Mouse (Mus musculus): Measurements from ENCODE around the gene Slc39a11. TPM values are rescaled to one million over a fixed set of nuclear protein-coding genes. Genes with fewer than 3 reads are reported as not detected.

Gene Slc39a11
- polyA plus RNA-seq, 1 experiment from 2014 or later = 15.7 TPM

DNA sequence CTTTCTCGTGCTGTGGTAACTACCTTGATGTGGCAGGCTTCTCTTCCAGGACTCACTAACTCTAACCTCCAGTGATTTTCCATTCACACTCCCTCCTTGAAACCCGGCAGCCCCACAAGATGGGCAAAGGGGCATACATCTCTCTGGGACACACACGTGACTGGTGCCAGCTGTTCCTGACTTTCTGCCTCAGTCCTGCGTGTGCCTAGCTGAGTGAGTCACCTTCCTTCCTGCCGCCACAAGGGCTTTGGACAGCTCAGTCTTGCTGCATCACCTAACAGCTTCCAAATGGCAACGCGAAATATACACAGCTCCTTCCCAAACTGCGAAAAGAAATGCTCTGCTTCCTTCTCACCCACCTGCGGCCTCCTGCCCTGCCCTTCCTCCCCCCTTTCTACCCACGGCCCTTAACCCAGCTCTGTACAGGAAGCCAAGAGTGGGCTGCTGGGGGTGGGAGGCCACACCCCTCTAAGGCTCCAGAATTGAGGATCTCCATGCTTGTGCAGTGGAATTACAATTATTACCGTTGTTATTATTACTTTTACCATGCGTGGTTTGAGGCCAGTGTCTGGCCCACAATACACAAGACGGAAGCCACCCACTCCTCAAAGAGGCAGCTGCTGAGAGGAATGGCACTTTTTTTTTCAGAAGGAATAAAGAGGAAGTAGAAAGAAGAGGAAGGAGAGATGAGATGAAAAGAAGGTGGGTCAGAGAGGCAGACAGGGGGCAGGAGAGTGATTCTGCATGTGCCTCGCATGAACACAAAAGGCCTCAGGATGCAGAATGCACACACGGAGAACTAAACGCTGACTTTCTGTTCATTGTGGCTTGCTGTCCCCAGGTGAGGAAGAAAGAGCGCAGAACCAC is 179.7 kb downstream of the Slc39a11 start:
- H3K27ac ChIP-seq = no peak overlapping the region; the same call in 1 of the 2 replicates
- peaks cover 32% of the 10 kb centered on the region for H3K4me1 ChIP-seq
- H3K4me3 ChIP-seq = no peak overlapping the region
- H3K27me3 ChIP-seq (ENCODE audit: low read depth, poor library complexity, severe bottlenecking) = no peaks in the 10 kb centered on the region
- 72% methylated on average over 17 of the region's 17 CpGs for WGBS
- no peak for DNase-seq (ENCODE audit: low spot score)
- H3K36me3 ChIP-seq = no peaks in the 10 kb centered on the region
- no peaks in the 10 kb centered on the region for H3K9me3 ChIP-seq (replicated peaks)

DNA sequence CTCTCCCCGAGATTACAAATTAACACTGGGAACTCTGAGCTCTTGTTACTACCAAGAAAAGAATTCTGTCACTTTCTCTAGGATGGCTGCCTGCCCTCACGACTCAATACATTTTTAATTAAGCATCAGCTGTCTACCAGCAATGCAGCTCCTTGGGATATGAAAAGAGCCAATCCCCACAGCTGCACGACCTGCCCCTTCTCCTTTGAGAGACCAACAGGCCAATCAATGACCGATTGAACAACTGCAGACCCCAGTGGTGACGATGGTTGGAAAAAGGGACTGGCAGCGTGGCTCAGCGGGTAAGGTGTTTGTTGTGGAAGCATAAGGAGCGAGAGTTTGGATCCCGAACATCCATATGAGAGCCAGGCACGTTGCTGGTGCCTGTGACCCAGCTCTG is 181.9 kb downstream of the Slc39a11 start:
- no peak for DNase-seq (ENCODE audit: low spot score)
- 78% methylated on average over 10 of the region's 10 CpGs for WGBS
- H3K4me1 ChIP-seq = peaks cover 28% of the 10 kb centered on the region
- H3K27ac ChIP-seq = no peak overlapping the region
- no peaks in the 10 kb centered on the region for H3K27me3 ChIP-seq (ENCODE audit: low read depth, poor library complexity, severe bottlenecking)
- no peak overlapping the region for H3K4me3 ChIP-seq
- no peaks in the 10 kb centered on the region for H3K9me3 ChIP-seq (replicated peaks)
- H3K36me3 ChIP-seq = no peaks in the 10 kb centered on the region

GRCm38 (mm10) chr11:113467313-113467811 is 182.5 kb downstream of the Slc39a11 start:
- no peak for DNase-seq (ENCODE audit: low spot score)
- Histone ChIP-seq H3K4me1 (peaks cover 28% of the 10 kb centered on the region), H3K27me3 (ENCODE audit: low read depth, poor library complexity, severe bottlenecking) (no peaks in the 10 kb centered on the region), H3K36me3 (no peaks in the 10 kb centered on the region), H3K27ac (no peak overlapping the region), H3K9me3 (replicated peaks) (no peaks in the 10 kb centered on the region), H3K4me3 (no peak overlapping the region)
- 95% methylated on average over 12 of the region's 12 CpGs for WGBS

GRCm38 (mm10) chr11:113460118-113460517 is 189.8 kb downstream of the Slc39a11 start:
- no peak for DNase-seq (ENCODE audit: low spot score)
- no peak overlapping the region for H3K4me3 ChIP-seq
- H3K9me3 ChIP-seq (replicated peaks) = no peaks in the 10 kb centered on the region
- WGBS = 80% methylated on average over 2 of the region's 2 CpGs
- H3K27me3 ChIP-seq (ENCODE audit: low read depth, poor library complexity, severe bottlenecking) = no peaks in the 10 kb centered on the region
- no peaks in the 10 kb centered on the region for H3K36me3 ChIP-seq
- 0 out of 2 replicates have a peak overlapping the region, but pooled peaks have one; percentile 17 for H3K27ac ChIP-seq
- H3K4me1 ChIP-seq = peaks cover 20% of the 10 kb centered on the region

GRCm38 (mm10) chr11:113458582-113459210 is 191.2 kb downstream of the Slc39a11 start:
- Histone ChIP-seq H3K36me3 (no peaks in the 10 kb centered on the region), H3K27me3 (ENCODE audit: low read depth, poor library complexity, severe bottlenecking) (no peaks in the 10 kb centered on the region), H3K4me3 (no peak overlapping the region), H3K27ac (peak overlapping the region; percentile 65), H3K4me1 (peaks cover 25% of the 10 kb centered on the region), H3K9me3 (replicated peaks) (no peaks in the 10 kb centered on the region)
- no peak for DNase-seq (ENCODE audit: low spot score)
- 66% methylated on average over 15 of the region's 15 CpGs for WGBS

- no peaks in the 10 kb centered on the region for H3K9me3 ChIP-seq (replicated peaks)
- H3K27me3 ChIP-seq (ENCODE audit: low read depth, poor library complexity, severe bottlenecking) = no peaks in the 10 kb centered on the region
- DNase-seq (ENCODE audit: low spot score) = peak; percentile 73
- no peaks in the 10 kb centered on the region for H3K36me3 ChIP-seq
- peak overlapping the region; percentile 12; the same call in 1 of the 2 replicates for H3K4me3 ChIP-seq
- peak overlapping the region; percentile 58 for H3K27ac ChIP-seq
- 5% methylated on average over 16 of the region's 16 CpGs for WGBS
- H3K4me1 ChIP-seq = peaks cover 37% of the 10 kb centered on the region
Measured at GRCm38 (mm10) chr11:113452861-113453568, 196.9 kb downstream of the Slc39a11 start.

DNA sequence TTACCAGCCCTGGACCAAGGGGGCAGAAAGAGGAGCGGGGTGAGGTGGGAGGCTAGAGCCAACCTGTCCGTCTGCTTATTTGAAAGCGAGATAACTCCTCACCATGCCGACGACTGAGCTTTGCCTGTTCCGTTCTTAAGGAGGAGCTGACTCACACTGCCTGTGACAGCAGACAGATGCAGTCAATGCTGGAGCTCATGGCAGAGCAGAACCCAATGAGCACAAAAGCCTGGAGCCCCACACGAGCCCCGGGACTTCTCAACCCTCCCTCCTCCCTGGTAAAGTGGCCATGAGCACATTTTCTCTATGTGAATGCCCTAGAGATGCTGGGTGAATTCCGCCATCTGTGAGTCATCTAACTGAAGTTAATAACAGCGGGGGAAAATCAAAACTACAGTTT is 198.6 kb downstream of the Slc39a11 start:
- Histone ChIP-seq H3K36me3 (no peaks in the 10 kb centered on the region), H3K27ac (peak overlapping the region; percentile 58; the same call in 1 of the 2 replicates), H3K4me3 (no peak overlapping the region), H3K9me3 (replicated peaks) (no peaks in the 10 kb centered on the region), H3K4me1 (peaks cover 37% of the 10 kb centered on the region), H3K27me3 (ENCODE audit: low read depth, poor library complexity, severe bottlenecking) (no peaks in the 10 kb centered on the region)
- 84% methylated on average over 10 of the region's 10 CpGs for WGBS
- DNase-seq (ENCODE audit: low spot score) = no peak

DNA sequence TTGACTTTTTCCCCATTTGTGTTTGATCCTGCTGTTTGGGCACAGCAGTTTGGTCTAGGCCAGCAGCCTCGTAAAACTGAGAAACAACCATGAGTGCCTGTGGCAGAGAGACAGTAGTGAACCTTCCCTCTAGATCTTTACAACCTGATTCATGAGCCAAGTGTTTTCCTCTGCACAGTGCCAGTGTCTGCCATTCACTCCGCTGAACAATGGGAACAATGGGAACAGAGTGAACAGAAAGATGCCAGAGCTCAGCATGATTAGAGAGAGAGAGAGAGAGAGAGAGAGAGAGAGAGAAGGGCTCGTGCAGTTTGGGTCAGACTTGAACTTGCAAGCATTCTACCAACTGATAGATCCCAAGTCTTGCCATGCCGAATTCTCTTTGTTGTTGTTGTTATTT is 199.2 kb downstream of the Slc39a11 start:
- Histone ChIP-seq H3K27ac (no peak overlapping the region), H3K36me3 (no peaks in the 10 kb centered on the region)

GRCm38 (mm10) chr11:113450028-113450427 is 199.9 kb downstream of the Slc39a11 start:
- Histone ChIP-seq H3K4me1 (peaks cover 39% of the 10 kb centered on the region), H3K27me3 (ENCODE audit: low read depth, poor library complexity, severe bottlenecking) (no peaks in the 10 kb centered on the region), H3K9me3 (replicated peaks) (no peaks in the 10 kb centered on the region), H3K27ac (no peak overlapping the region), H3K4me3 (no peak overlapping the region), H3K36me3 (no peaks in the 10 kb centered on the region)
- 80% methylated on average over 6 of the region's 6 CpGs for WGBS
- no peak for DNase-seq (ENCODE audit: low spot score)

More for the DNA sequence above, 199.2 kb downstream of the Slc39a11 start:
- WGBS = 85% methylated on average over 4 of the region's 4 CpGs
- no peaks in the 10 kb centered on the region for H3K27me3 ChIP-seq (ENCODE audit: low read depth, poor library complexity, severe bottlenecking)
- H3K4me3 ChIP-seq = no peak overlapping the region
- peaks cover 37% of the 10 kb centered on the region for H3K4me1 ChIP-seq
- no peaks in the 10 kb centered on the region for H3K9me3 ChIP-seq (replicated peaks)
- no peak for DNase-seq (ENCODE audit: low spot score)

DNA sequence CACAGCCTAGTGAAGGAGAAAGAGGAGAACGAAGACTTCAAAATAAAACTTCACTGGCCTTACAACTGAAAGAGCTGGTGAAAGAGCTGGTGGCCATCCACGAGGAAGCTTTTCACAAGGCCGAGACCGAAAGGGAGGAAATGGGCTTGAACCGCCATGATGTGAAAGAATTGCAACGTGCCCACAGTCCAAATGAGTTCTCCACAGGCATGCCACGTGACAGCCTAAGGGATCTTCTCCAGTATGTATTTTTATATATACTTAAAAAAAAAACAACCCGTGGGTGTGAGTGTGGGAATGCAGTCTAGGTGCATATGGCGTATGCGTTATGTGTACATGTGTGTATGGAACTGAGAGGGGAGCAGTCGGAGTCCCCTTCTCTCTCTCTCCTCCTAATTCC is 207.8 kb downstream of the Slc39a11 start:
- peaks cover 31% of the 10 kb centered on the region for H3K4me1 ChIP-seq
- no peak overlapping the region for H3K4me3 ChIP-seq
- DNase-seq (ENCODE audit: low spot score) = no peak
- H3K36me3 ChIP-seq = peaks cover 2% of the 10 kb centered on the region; the same call in 1 of the 2 replicates
- WGBS = 93% methylated on average over 11 of the region's 11 CpGs
- no peaks in the 10 kb centered on the region for H3K27me3 ChIP-seq (ENCODE audit: low read depth, poor library complexity, severe bottlenecking)
- no peak overlapping the region for H3K27ac ChIP-seq
- no peaks in the 10 kb centered on the region for H3K9me3 ChIP-seq (replicated peaks)

DNA sequence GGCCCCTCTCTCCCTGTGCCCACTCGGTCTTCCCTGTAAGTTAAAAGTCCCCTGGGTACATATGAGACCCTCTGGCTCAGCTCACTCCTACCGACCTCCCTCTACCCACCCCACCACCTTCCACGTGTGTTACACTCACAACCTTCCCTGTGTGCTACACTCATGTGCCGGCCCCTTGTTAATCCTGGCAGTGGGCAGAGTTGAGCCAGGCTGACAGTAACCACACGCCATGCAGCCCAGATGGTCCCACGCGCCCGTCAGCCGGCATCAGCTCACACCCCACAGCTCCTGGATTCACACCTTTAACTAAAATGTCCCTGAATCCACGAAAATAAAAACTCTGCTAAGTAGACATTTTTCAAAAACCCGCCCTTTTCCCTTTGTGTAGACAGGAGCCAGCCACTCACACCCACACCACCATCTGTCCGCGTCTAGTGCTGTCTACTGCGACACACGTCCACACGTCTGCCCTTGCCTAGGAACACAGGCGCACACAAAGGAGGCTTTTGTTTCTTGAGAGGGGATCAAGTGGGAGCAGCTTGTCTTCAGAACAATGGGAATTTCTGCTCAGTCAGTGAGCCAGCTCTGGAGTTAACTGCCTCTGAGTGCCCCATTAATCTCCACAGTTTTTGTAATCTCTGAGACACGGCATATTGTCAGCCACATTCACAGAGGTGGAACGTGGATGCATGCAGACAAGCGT is 210.4 kb downstream of the Slc39a11 start:
- WGBS = 67% methylated on average over 20 of the region's 20 CpGs
- Histone ChIP-seq H3K9me3 (replicated peaks) (no peaks in the 10 kb centered on the region), H3K4me3 (no peak overlapping the region), H3K36me3 (peaks cover 2% of the 10 kb centered on the region; the same call in 1 of the 2 replicates), H3K27ac (peak overlapping the region; percentile 86), H3K4me1 (peaks cover 39% of the 10 kb centered on the region), H3K27me3 (ENCODE audit: low read depth, poor library complexity, severe bottlenecking) (no peaks in the 10 kb centered on the region)
- DNase-seq (ENCODE audit: low spot score) = peak; percentile 50

- peak overlapping the region; percentile 86 for H3K27ac ChIP-seq
- WGBS = 81% methylated on average over 5 of the region's 5 CpGs
Measured at GRCm38 (mm10) chr11:113438915-113439314, 211.0 kb downstream of the Slc39a11 start.

More at GRCm38 (mm10) chr11:113438915-113439314, 211.0 kb downstream of the Slc39a11 start:
- H3K4me1 ChIP-seq = peaks cover 39% of the 10 kb centered on the region
- peaks cover 2% of the 10 kb centered on the region; the same call in 1 of the 2 replicates for H3K36me3 ChIP-seq
- no peak overlapping the region for H3K4me3 ChIP-seq
- H3K9me3 ChIP-seq (replicated peaks) = no peaks in the 10 kb centered on the region
- H3K27me3 ChIP-seq (ENCODE audit: low read depth, poor library complexity, severe bottlenecking) = no peaks in the 10 kb centered on the region
- DNase-seq (ENCODE audit: low spot score) = no peak

Measured in limb, embryonic 10.5 days (tissue).